In the genomic region with DNA sequence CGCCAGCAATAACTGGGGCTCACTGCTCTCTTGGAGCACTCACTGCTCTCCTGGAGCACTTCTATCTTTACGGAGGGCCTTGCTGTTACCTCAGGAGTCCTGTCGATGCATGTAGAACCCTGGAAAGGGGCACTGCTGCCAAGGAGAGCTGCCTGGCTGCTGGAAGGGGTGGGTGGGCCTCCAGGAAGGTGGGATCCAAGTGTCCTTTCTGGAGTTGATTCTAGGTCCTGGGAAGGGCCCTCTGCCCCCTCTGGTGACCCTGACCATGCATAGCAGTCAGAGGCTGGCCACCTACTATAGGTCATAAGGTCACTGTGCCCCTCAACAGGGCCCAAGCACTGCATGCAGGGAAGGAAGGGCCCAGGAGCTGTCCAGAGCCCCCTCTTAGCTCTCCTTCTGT, we compare ENCODE assay signal across 12 mouse cellular contexts. TPM values are rescaled to one million over a fixed set of nuclear protein-coding genes. Genes with fewer than 3 reads are reported as not detected.
A peak's percentile ranks its signal among the peaks of the same experiment; 100 is the strongest.
DNase-seq lines count a peak whose midpoint lies in the region; TF ChIP-seq lines count a peak whose summit lies in the region.
"Had no signal": no experiment of that assay in that cellular context is flagged by ENCODE, and none has a peak within 500 bp of the region (broad histone marks: within the 10 kb centered on the region; RNA-seq: fewer than 3 reads in every experiment).

No protein-coding gene starts in this region.

- peaks cover 19% of the 10 kb centered on the region for H3K4me1 ChIP-seq in embryonic facial prominence, embryonic 10.5 days
- H3K4me1 ChIP-seq in limb, embryonic 10.5 days, result peaks cover 19% of the 10 kb centered on the region

- WGBS in embryonic facial prominence, embryonic 10.5 days, result 75% methylated on average over 3 of the region's 3 CpGs
- WGBS in limb, embryonic 10.5 days, result 71% methylated on average over 3 of the region's 3 CpGs

- no peaks in the 10 kb centered on the region for H3K9me3 ChIP-seq in embryonic facial prominence, embryonic 10.5 days
- no peaks in the 10 kb centered on the region for H3K9me3 ChIP-seq in limb, embryonic 10.5 days (replicated peaks)
- H3K9me3 ChIP-seq: limb, embryonic 12.5 days; midbrain, embryonic 15.5 days had no signal

- H3K27me3 ChIP-seq in embryonic facial prominence, embryonic 10.5 days (replicated peaks; ENCODE audit: low read depth, poor library complexity, severe bottlenecking), result peaks cover 9% of the 10 kb centered on the region; the same call in 1 of the 2 replicates
- 0 out of 2 replicates have a peak, but pooled peaks cover 6% of the 10 kb centered on the region for H3K27me3 ChIP-seq in limb, embryonic 10.5 days (ENCODE audit: low read depth, poor library complexity, severe bottlenecking)
- H3K27me3 ChIP-seq: midbrain, embryonic 15.5 days had no signal

- TF ChIP-seq CTCF in gastrocnemius, adult 2 months (IDR thresholded peaks at IDR 0.05), result peak; percentile 57

- intact Hi-C loops in gastrocnemius, adult 2 months (cut with DNase I), result loop anchor here (5.0 kb wide), 1 partner anchor 205 kb away; no protein-coding TSS in a partner anchor
- intact Hi-C loops in gastrocnemius, postnatal 14 days (cut with DNase I; ENCODE audit: low total_unique reads), result loop anchor here (1.0 kb wide), 1 partner anchor 237 kb away; no protein-coding TSS in a partner anchor
- intact Hi-C loops in left cerebral cortex, postnatal 4 days (cut with DNase I), result loop anchor here (10.0 kb wide), 1 partner anchor 102 kb away; the partner anchor contains the start of gene Mgll

- no peaks in the 10 kb centered on the region for H3K36me3 ChIP-seq in embryonic facial prominence, embryonic 10.5 days (replicated peaks)
- no peaks in the 10 kb centered on the region for H3K36me3 ChIP-seq in limb, embryonic 10.5 days
- H3K36me3 ChIP-seq: limb, embryonic 12.5 days; midbrain, embryonic 15.5 days had no signal

- peak overlapping the region; percentile 77 for H3K27ac ChIP-seq in gastrocnemius, adult 2 months
- 0 out of 2 replicates have a peak overlapping the region, but pooled peaks have one; percentile 42 for H3K27ac ChIP-seq in embryonic facial prominence, embryonic 10.5 days (replicated peaks)
- H3K27ac ChIP-seq in limb, embryonic 10.5 days, result peak overlapping the region; percentile 19
- H3K27ac ChIP-seq: limb, embryonic 12.5 days; midbrain, embryonic 15.5 days had no signal

- peak; percentile 56 for DNase-seq in gastrocnemius, adult 2 months
- DNase-seq in gastrocnemius, postnatal 14 days, result no peak
- peak; percentile 58 for DNase-seq in left cerebral cortex, postnatal 4 days
- DNase-seq in left cerebral cortex, adult 11 months (ENCODE audit: low spot score), result no peak
- DNase-seq in embryonic facial prominence, embryonic 10.5 days (ENCODE audit: low spot score), result no peak
- no peak for DNase-seq in limb, embryonic 10.5 days (ENCODE audit: low spot score)
- DNase-seq in spleen, adult 12 weeks (ENCODE audit: low spot score), result no peak
- DNase-seq in adrenal gland, adult 2 months, result no peak
- DNase-seq: cerebellum, adult 11 months; kidney, adult 9 months had no signal

- peak overlapping the region; percentile 18 for H3K4me3 ChIP-seq in gastrocnemius, adult 2 months
- no peak overlapping the region for H3K4me3 ChIP-seq in embryonic facial prominence, embryonic 10.5 days
- no peak overlapping the region for H3K4me3 ChIP-seq in limb, embryonic 10.5 days
- H3K4me3 ChIP-seq: limb, embryonic 12.5 days; midbrain, embryonic 15.5 days had no signal

RNA-seq across cellular contexts. Expression of gene Abtb1, which starts 14.8 kb away (rescaled TPM):
- 10 to 100 TPM; 16.9 to 22.7 TPM for total RNA-seq in gastrocnemius, adult 2 months (2021)
- 10 to 100 TPM; 17.8 to 18.2 TPM for total RNA-seq in gastrocnemius, postnatal 14 days (2021)
- 10 to 100 TPM; 23.2 to 25.3 TPM for total RNA-seq in left cerebral cortex, postnatal 4 days (2021)
- polyA plus RNA-seq in embryonic facial prominence, embryonic 10.5 days (2016; fragmentation: Nextera tagmentation; extraction: Ambion mirVana), result 25.2 and 26.4 TPM in 2 replicates
- polyA plus RNA-seq in limb, embryonic 10.5 days (2016; fragmentation: Nextera tagmentation; extraction: Ambion mirVana), result 22.9 and 25.3 TPM in 2 replicates
- 10 to 100 TPM; 18.0 to 25.8 TPM for total RNA-seq in adrenal gland, adult 2 months (2021)
- 119 and 120 TPM in 2 replicates for polyA plus RNA-seq in adrenal gland, adult 2 months (2012; rRNA removed)

RNA-seq across cellular contexts. Expression of gene Podxl2, which starts 47.9 kb away (rescaled TPM):
- total RNA-seq in gastrocnemius, adult 2 months (2021), result 10 to 100 TPM; 48.5 to 55.1 TPM
- 10 to 100 TPM; 47.1 to 54.4 TPM for total RNA-seq in gastrocnemius, postnatal 14 days (2021)
- 100 to 1,000 TPM; 494 to 504 TPM for total RNA-seq in left cerebral cortex, postnatal 4 days (2021)
- polyA plus RNA-seq in embryonic facial prominence, embryonic 10.5 days (2016; fragmentation: Nextera tagmentation; extraction: Ambion mirVana), result 52.1 and 56.3 TPM in 2 replicates
- 31.1 and 50.4 TPM in 2 replicates for polyA plus RNA-seq in limb, embryonic 10.5 days (2016; fragmentation: Nextera tagmentation; extraction: Ambion mirVana)
- 10 to 100 TPM; 24.2 to 78.2 TPM for total RNA-seq in adrenal gland, adult 2 months (2021)
- polyA plus RNA-seq in adrenal gland, adult 2 months (2012; rRNA removed), result 263 and 360 TPM in 2 replicates

Comparison
In these comparisons a context has a peak if more than half of its experiments do, and no peak if none do; other contexts are left out.
1. DNase-seq: peak in gastrocnemius, adult 2 months (single experiment) and left cerebral cortex, postnatal 4 days (single experiment); none in gastrocnemius, postnatal 14 days (single experiment), left cerebral cortex, adult 11 months (single experiment), embryonic facial prominence, embryonic 10.5 days (single experiment), limb, embryonic 10.5 days (single experiment), spleen, adult 12 weeks (single experiment) and adrenal gland, adult 2 months (single experiment).
2. H3K27ac ChIP-seq: peak in every context shown above with its lines; median percentile 77 in gastrocnemius, adult 2 months; 42 in embryonic facial prominence, embryonic 10.5 days; 19 in limb, embryonic 10.5 days.
3. RNA of gene Podxl2, which starts 47.9 kb away (total RNA-seq): 494 to 504 TPM in left cerebral cortex, postnatal 4 days; 24.2 to 78.2 TPM in adrenal gland, adult 2 months, 48.5 to 55.1 TPM in gastrocnemius, adult 2 months and 47.1 to 54.4 TPM in gastrocnemius, postnatal 14 days; every median in the first group is over 4 times any median in the second.